Comparison of ENCODE assay signal across 8 mouse cellular contexts in genomic region chr19:46761971-46762290, GRCm38 (mm10). TPM values are rescaled to one million over a fixed set of nuclear protein-coding genes. Genes with fewer than 3 reads are reported as not detected.
DNase-seq lines count a peak whose midpoint lies in the region; ATAC-seq and TF ChIP-seq lines count a peak whose summit lies in the region.

No protein-coding gene starts in this region.

- peak overlapping the region; percentile 82 for H3K4me3 ChIP-seq in heart, embryonic 11.5 days (ENCODE audit: low read depth, low read length)
- H3K4me3 ChIP-seq in C2C12 (ENCODE audit: insufficient read depth, poor library complexity, severe bottlenecking): peak overlapping the region; percentile 84
- peak overlapping the region; percentile 91 for H3K4me3 ChIP-seq in embryonic facial prominence, embryonic 14.5 days (ENCODE audit: low read depth, low read length)
- H3K4me3 ChIP-seq in liver, embryonic 11.5 days (ENCODE audit: low read depth, low read length): peak overlapping the region; percentile 94

- H3K27me3 ChIP-seq in heart, embryonic 11.5 days (ENCODE audit: control insufficient read depth, insufficient read depth, low read length): peaks cover 12% of the 10 kb centered on the region
- H3K27me3 ChIP-seq in C2C12 (ENCODE audit: control insufficient read depth, insufficient read depth, insufficient read length): no peaks in the 10 kb centered on the region
- peaks cover 29% of the 10 kb centered on the region for H3K27me3 ChIP-seq in embryonic facial prominence, embryonic 14.5 days (replicated peaks; ENCODE audit: control insufficient read depth, insufficient read depth, low read length)
- H3K27me3 ChIP-seq in liver, embryonic 11.5 days (replicated peaks; ENCODE audit: control insufficient read depth, insufficient read depth, low read length): peaks cover 29% of the 10 kb centered on the region

- H3K4me2 ChIP-seq in heart, embryonic 11.5 days: peak overlapping the region; percentile 97
- H3K4me2 ChIP-seq in embryonic facial prominence, embryonic 14.5 days (ENCODE audit: low read depth, low read length): peak overlapping the region; percentile 91
- H3K4me2 ChIP-seq in liver, embryonic 11.5 days: peak overlapping the region; percentile 100

- no peak for ATAC-seq in heart, embryonic 11.5 days (replicated peaks; ENCODE audit: insufficient number of reproducible peaks, low FRiP score, low TSS enrichment)
- no peak for ATAC-seq in embryonic facial prominence, embryonic 14.5 days (ENCODE audit: low read depth)
- no peak for ATAC-seq in liver, embryonic 11.5 days (replicated peaks; ENCODE audit: low FRiP score)

- no peak for DNase-seq in heart, adult 18-20 months
- no peak for DNase-seq in embryonic facial prominence, embryonic 14.5 days (ENCODE audit: low spot score)
- DNase-seq in liver, embryonic 11.5 days (ENCODE audit: low spot score): no peak
- no peak for DNase-seq in urinary bladder, postnatal 4 days (ENCODE audit: low spot score in 2 of 2)
- DNase-seq in layer of hippocampus, adult 18-20 months (ENCODE audit: low spot score in 2 of 2): no peak
- no peak for DNase-seq in layer of hippocampus, postnatal 36 days

- WGBS in heart, embryonic 11.5 days (ENCODE audit: insufficient replicate concordance): under 1% methylated on average over 35 of the region's 36 CpGs
- 0% methylated on average over 10 of the region's 36 CpGs for WGBS in embryonic facial prominence, embryonic 14.5 days
- under 1% methylated on average over 34 of the region's 36 CpGs for WGBS in liver, embryonic 11.5 days

- TF ChIP-seq CTCF in C2C12 (IDR thresholded peaks at IDR 0.05; ENCODE audit: control insufficient read depth, insufficient read depth, insufficient read length): no peak

- H3ac ChIP-seq in C2C12 (ENCODE audit: control insufficient read depth, insufficient read length, low read depth): peak overlapping the region; percentile 87

- H3K36me3 ChIP-seq in heart, embryonic 11.5 days (ENCODE audit: control insufficient read depth, insufficient read depth, low read length): no peaks in the 10 kb centered on the region
- H3K36me3 ChIP-seq in C2C12 (ENCODE audit: control insufficient read depth, insufficient read depth): no peaks in the 10 kb centered on the region
- no peaks in the 10 kb centered on the region for H3K36me3 ChIP-seq in embryonic facial prominence, embryonic 14.5 days (ENCODE audit: control insufficient read depth, insufficient read depth, low read length)
- no peaks in the 10 kb centered on the region for H3K36me3 ChIP-seq in liver, embryonic 11.5 days (ENCODE audit: control insufficient read depth, insufficient read depth, low read length)

- peak overlapping the region; percentile 18 for H3K27ac ChIP-seq in heart, embryonic 11.5 days (ENCODE audit: low read depth, low read length)
- peak overlapping the region; percentile 50 for H3K27ac ChIP-seq in embryonic facial prominence, embryonic 14.5 days (replicated peaks; ENCODE audit: low read depth, low read length)
- no peak overlapping the region for H3K27ac ChIP-seq in liver, embryonic 11.5 days (ENCODE audit: low read depth, low read length)

- no peaks in the 10 kb centered on the region for H3K79me3 ChIP-seq in C2C12 (ENCODE audit: low read depth)

- no peaks in the 10 kb centered on the region for H3K9me3 ChIP-seq in heart, embryonic 11.5 days (replicated peaks; ENCODE audit: control insufficient read depth, low read length)
- H3K9me3 ChIP-seq in embryonic facial prominence, embryonic 14.5 days (ENCODE audit: control insufficient read depth, low read length): no peaks in the 10 kb centered on the region
- H3K9me3 ChIP-seq in liver, embryonic 11.5 days (ENCODE audit: control insufficient read depth, low read length): no peaks in the 10 kb centered on the region

- peaks cover 10% of the 10 kb centered on the region for H3K4me1 ChIP-seq in heart, embryonic 11.5 days (ENCODE audit: control insufficient read depth, insufficient read depth, low read length)
- H3K4me1 ChIP-seq in embryonic facial prominence, embryonic 14.5 days (ENCODE audit: control insufficient read depth, insufficient read depth, low read length): peaks cover 24% of the 10 kb centered on the region
- peaks cover 9% of the 10 kb centered on the region for H3K4me1 ChIP-seq in liver, embryonic 11.5 days (replicated peaks; ENCODE audit: control insufficient read depth, insufficient read depth, low read length)

- peak overlapping the region; percentile 63 for H3K9ac ChIP-seq in heart, embryonic 11.5 days (ENCODE audit: low read depth, low read length)
- peak overlapping the region; percentile 76 for H3K9ac ChIP-seq in embryonic facial prominence, embryonic 14.5 days (ENCODE audit: low read depth, low read length)
- H3K9ac ChIP-seq in liver, embryonic 11.5 days (ENCODE audit: low read depth, low read length): peak overlapping the region; percentile 85

- peaks cover 7% of the 10 kb centered on the region for H3K79me2 ChIP-seq in C2C12 (ENCODE audit: control insufficient read depth, insufficient read depth)

TF ChIP-seq in C2C12, 6 proteins besides CTCF, POLR2A, EP300 and RAD21:
- TF ChIP-seq USF1 (IDR thresholded peaks at IDR 0.05; ENCODE audit: low read depth) (no peak), FOSL1 (IDR thresholded peaks at IDR 0.05; ENCODE audit: insufficient read depth, low read length, poor library complexity, severe bottlenecking) (no peak), MYOD1 (IDR thresholded peaks at IDR 0.05; ENCODE audit: control insufficient read depth, insufficient read length, low read depth) (no peak), MAX (IDR thresholded peaks at IDR 0.05) (no peak), CEBPB (IDR thresholded peaks at IDR 0.05; ENCODE audit: low read depth) (no peak), MYOG (IDR thresholded peaks at IDR 0.05; ENCODE audit: control insufficient read depth, extremely low read depth, insufficient read length) (no peak)

RNA-seq across cellular contexts. Expression of gene Cnnm2, which starts 0.5 kb away (rescaled TPM):
- polyA plus RNA-seq in heart, embryonic 11.5 days (2014; fragmentation: Nextera tagmentation; extraction: Ambion mirVana): 3.7 and 4.1 TPM in 2 replicates
- total RNA-seq in heart, adult 18-20 months (2021): 1 to 10 TPM; 5.7 to 6.7 TPM
- polyA plus RNA-seq in C2C12 (2012; fragmentation: generic; extraction: Trizol): 4.1 TPM
- polyA plus RNA-seq in embryonic facial prominence, embryonic 14.5 days (2014; fragmentation: Nextera tagmentation; extraction: Ambion mirVana): 4.2 and 5.1 TPM in 2 replicates
- 1.9 and 2.6 TPM in 2 replicates for polyA plus RNA-seq in liver, embryonic 11.5 days (2014; fragmentation: Nextera tagmentation; extraction: Ambion mirVana)
- 10 to 100 TPM; 39.4 to 41.1 TPM for total RNA-seq in layer of hippocampus, adult 18-20 months (2021)
- 10 to 100 TPM; 36.6 to 39.8 TPM for total RNA-seq in layer of hippocampus, postnatal 36 days (2021)

RNA-seq across cellular contexts. Expression of gene As3mt, which starts 54.7 kb away (rescaled TPM):
- polyA plus RNA-seq in heart, embryonic 11.5 days (2014; fragmentation: Nextera tagmentation; extraction: Ambion mirVana): 47.6 and 54.2 TPM in 2 replicates
- 10 to 100 TPM; 90.6 to 94.2 TPM for total RNA-seq in heart, adult 18-20 months (2021)
- 0.74 TPM for polyA plus RNA-seq in C2C12 (2012; fragmentation: generic; extraction: Trizol)
- 19.4 and 24.1 TPM in 2 replicates for polyA plus RNA-seq in embryonic facial prominence, embryonic 14.5 days (2014; fragmentation: Nextera tagmentation; extraction: Ambion mirVana)
- 26.0 and 29.3 TPM in 2 replicates for polyA plus RNA-seq in liver, embryonic 11.5 days (2014; fragmentation: Nextera tagmentation; extraction: Ambion mirVana)
- 10 to 100 TPM; 25.7 to 28.1 TPM for total RNA-seq in layer of hippocampus, adult 18-20 months (2021)
- total RNA-seq in layer of hippocampus, postnatal 36 days (2021): 10 to 100 TPM; 21.3 to 22.4 TPM

Comparison
In these comparisons a context has a peak if more than half of its experiments do, and no peak if none do; other contexts are left out.
1. RNA of gene As3mt, which starts 54.7 kb away (polyA plus RNA-seq): 47.6 to 54.2 TPM in heart, embryonic 11.5 days, 26.0 to 29.3 TPM in liver, embryonic 11.5 days and 19.4 to 24.1 TPM in embryonic facial prominence, embryonic 14.5 days; 0.74 TPM in C2C12 (single experiment); every median in the first group is over 10 times any median in the second.
2. Peak in every context shown above with its lines, with median percentiles within 50 percentile points of each other: H3K4me2 ChIP-seq, H3K4me3 ChIP-seq and H3K9ac ChIP-seq.